Comparison of ENCODE assay signal across 12 mouse cellular contexts in genomic region chr10:107562875-107563274, GRCm38 (mm10).
DNase-seq lines count a peak whose midpoint lies in the region; ATAC-seq and TF ChIP-seq lines count a peak whose summit lies in the region.
"Had no signal": no experiment of that assay in that cellular context is flagged by ENCODE, and none has a peak within 500 bp of the region (broad histone marks: within the 10 kb centered on the region; RNA-seq: fewer than 3 reads in every experiment).

No protein-coding gene starts in this region.

- H3K4me2 ChIP-seq in kidney, embryonic 16.5 days (replicated peaks; ENCODE audit: low read depth, low read length) = peak overlapping the region; percentile 29; the same call in 1 of the 2 replicates
- peak overlapping the region; percentile 23; the same call in 1 of the 2 replicates for H3K4me2 ChIP-seq in stomach, embryonic 15.5 days
- no peak overlapping the region for H3K4me2 ChIP-seq in stomach, postnatal 0 days (replicated peaks; ENCODE audit: low read depth)

- H3K36me3 ChIP-seq in kidney, embryonic 16.5 days (ENCODE audit: insufficient read depth, low read length) = no peaks in the 10 kb centered on the region
- H3K36me3 ChIP-seq in stomach, embryonic 15.5 days = no peaks in the 10 kb centered on the region
- H3K36me3 ChIP-seq in stomach, postnatal 0 days (ENCODE audit: control insufficient read depth, insufficient read depth, low read length) = no peaks in the 10 kb centered on the region

- WGBS in kidney, embryonic 16.5 days = 10% methylated on average over 13 of the region's 13 CpGs
- 20% methylated on average over 13 of the region's 13 CpGs for WGBS in stomach, embryonic 15.5 days
- WGBS in stomach, postnatal 0 days = 18% methylated on average over 13 of the region's 13 CpGs

- no peak for TF ChIP-seq EP300 in stomach, postnatal 0 days (optimal IDR thresholded peaks at IDR 0.05)

- peak; percentile 59; the same call in 1 of the 2 replicates for ATAC-seq in kidney, embryonic 16.5 days (ENCODE audit: low FRiP score, low TSS enrichment)
- ATAC-seq in stomach, embryonic 15.5 days (ENCODE audit: insufficient read depth, low FRiP score, low read depth) = no peak
- ATAC-seq in stomach, postnatal 0 days (ENCODE audit: low FRiP score, low TSS enrichment) = no peak
- ATAC-seq: lung, postnatal 0 days had no signal

- no peaks in the 10 kb centered on the region for H3K9me3 ChIP-seq in kidney, embryonic 16.5 days (ENCODE audit: low read length)
- H3K9me3 ChIP-seq in stomach, embryonic 15.5 days = no peaks in the 10 kb centered on the region
- no peaks in the 10 kb centered on the region for H3K9me3 ChIP-seq in stomach, postnatal 0 days (ENCODE audit: control insufficient read depth, low read length)

- no peak for TF ChIP-seq CTCF in stomach, postnatal 0 days (IDR thresholded peaks at IDR 0.05; ENCODE audit: low read depth)

- H3K4me3 ChIP-seq in kidney, embryonic 16.5 days (ENCODE audit: low read length) = no peak overlapping the region
- no peak overlapping the region for H3K4me3 ChIP-seq in stomach, embryonic 15.5 days (replicated peaks)
- H3K4me3 ChIP-seq in stomach, postnatal 0 days (ENCODE audit: low read depth, low read length) = no peak overlapping the region

- H3K27me3 ChIP-seq in kidney, embryonic 16.5 days (ENCODE audit: insufficient read depth, low read length) = no peaks in the 10 kb centered on the region
- no peaks in the 10 kb centered on the region for H3K27me3 ChIP-seq in stomach, embryonic 15.5 days (replicated peaks)
- H3K27me3 ChIP-seq in stomach, postnatal 0 days (ENCODE audit: control insufficient read depth, insufficient read depth, low read length) = no peaks in the 10 kb centered on the region

- no peak overlapping the region for H3K27ac ChIP-seq in kidney, embryonic 16.5 days (ENCODE audit: low read length)
- H3K27ac ChIP-seq in stomach, embryonic 15.5 days = no peak overlapping the region
- no peak overlapping the region for H3K27ac ChIP-seq in stomach, postnatal 0 days (replicated peaks)

- DNase-seq in kidney, adult 11 months = no peak
- no peak for DNase-seq in stomach, postnatal 0 days (ENCODE audit: low spot score)
- DNase-seq in gastrocnemius, postnatal 10 days = peak; percentile 45
- no peak for DNase-seq in thymus, postnatal 0 days (ENCODE audit: low spot score)
- DNase-seq in adrenal gland, adult 2 months = no peak
- no peak for DNase-seq in frontal cortex, adult 2 months (ENCODE audit: extremely low spot score in 1 of 2, low spot score in 1 of 2)
- DNase-seq: cerebellum, adult 9-10 months; left cerebral cortex, postnatal 4 days; thymus, postnatal 36 days had no signal

- no peak overlapping the region for H3K9ac ChIP-seq in kidney, embryonic 16.5 days (replicated peaks; ENCODE audit: low read length)
- no peak overlapping the region for H3K9ac ChIP-seq in stomach, embryonic 15.5 days
- H3K9ac ChIP-seq in stomach, postnatal 0 days (ENCODE audit: low read length) = no peak overlapping the region

- H3K4me1 ChIP-seq in kidney, embryonic 16.5 days (ENCODE audit: insufficient read depth, low read length) = 0 out of 2 replicates have a peak, but pooled peaks cover 4% of the 10 kb centered on the region
- no peaks in the 10 kb centered on the region for H3K4me1 ChIP-seq in stomach, embryonic 15.5 days
- H3K4me1 ChIP-seq in stomach, postnatal 0 days (replicated peaks; ENCODE audit: control insufficient read depth, insufficient read depth) = no peaks in the 10 kb centered on the region
